Mouse (Mus musculus): ENCODE results near the gene Gm10135.
"Not testable (repeated sequence)": the region's sequence is repeated elsewhere in the genome, so short reads cannot be mapped to it uniquely, and the experiment has no call there.

GRCm38 (mm10) chr5:73012884-73013610, 38.5 kb upstream of the Gm10135 start:
- not testable (repeated sequence) for TF ChIP-seq CTCF (IDR thresholded peaks at IDR 0.05; ENCODE audit: low read depth, low read length); GATA1 (IDR thresholded peaks at IDR 0.05; ENCODE audit: borderline replicate concordance, low read length)

All from G1E (cell line).